ENCODE assay signal across 11 mouse cellular contexts in the genomic region with DNA sequence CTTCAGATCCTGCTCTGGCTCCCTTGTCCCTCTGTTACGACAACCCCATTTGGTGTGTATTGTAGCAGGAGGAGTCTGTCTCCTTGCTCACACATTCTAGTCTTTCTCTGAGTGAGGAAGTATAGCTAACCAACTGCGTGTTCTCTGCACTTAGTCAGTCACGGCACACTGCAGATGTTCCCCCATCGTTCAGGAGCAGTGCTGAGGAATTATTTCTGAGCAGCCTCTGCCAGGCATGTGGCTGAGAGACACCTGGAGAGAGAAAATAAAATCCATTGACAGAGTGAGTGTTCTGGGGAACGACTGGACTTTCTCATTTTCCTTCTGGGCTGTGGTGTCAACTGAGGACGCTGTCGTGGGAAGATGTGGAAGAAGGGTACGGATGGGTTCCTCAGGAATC. TPM values are rescaled to one million over a fixed set of nuclear protein-coding genes. Genes with fewer than 3 reads are reported as not detected.
DNase-seq lines count a peak whose midpoint lies in the region; ATAC-seq lines count a peak whose summit lies in the region.
"Had no signal": no experiment of that assay in that cellular context is flagged by ENCODE, and none has a peak within 500 bp of the region (broad histone marks: within the 10 kb centered on the region; RNA-seq: fewer than 3 reads in every experiment).

No protein-coding gene starts in this region.

- DNase-seq in kidney, adult 11 months: no peak
- peak; percentile 16 for DNase-seq in NIH3T3 (ENCODE audit: low read depth)
- DNase-seq in thymus, postnatal 0 days (ENCODE audit: low spot score): no peak
- no peak for DNase-seq in cerebellum, postnatal 25 days
- no peak for DNase-seq in frontal cortex, postnatal 10 days (ENCODE audit: low spot score in 2 of 2)

- no peaks in the 10 kb centered on the region for H3K27me3 ChIP-seq in kidney, embryonic 15.5 days
- H3K27me3 ChIP-seq in forebrain, embryonic 13.5 days: no peaks in the 10 kb centered on the region
- no peaks in the 10 kb centered on the region for H3K27me3 ChIP-seq in midbrain, embryonic 13.5 days

- peaks cover 24% of the 10 kb centered on the region for H3K4me1 ChIP-seq in kidney, embryonic 15.5 days
- H3K4me1 ChIP-seq in forebrain, embryonic 13.5 days: peaks cover 21% of the 10 kb centered on the region
- peaks cover 36% of the 10 kb centered on the region for H3K4me1 ChIP-seq in midbrain, embryonic 13.5 days (replicated peaks)

- no peak for ATAC-seq in kidney, embryonic 15.5 days (replicated peaks; ENCODE audit: low FRiP score)
- 0 out of 2 replicates have a peak, but pooled peaks have one; percentile 13 for ATAC-seq in forebrain, embryonic 13.5 days
- peak; percentile 9 for ATAC-seq in midbrain, embryonic 13.5 days

- H3K9ac ChIP-seq in kidney, embryonic 15.5 days: no peak overlapping the region
- no peak overlapping the region for H3K9ac ChIP-seq in forebrain, embryonic 13.5 days
- H3K9ac ChIP-seq in midbrain, embryonic 13.5 days (replicated peaks): peak overlapping the region; percentile 42
- H3K9ac ChIP-seq: liver, embryonic 15.5 days had no signal

- H3K4me2 ChIP-seq in kidney, embryonic 15.5 days: peak overlapping the region; percentile 63
- peak overlapping the region; percentile 62 for H3K4me2 ChIP-seq in forebrain, embryonic 13.5 days
- peak overlapping the region; percentile 58 for H3K4me2 ChIP-seq in midbrain, embryonic 13.5 days (replicated peaks)

- no peaks in the 10 kb centered on the region for H3K9me3 ChIP-seq in kidney, embryonic 15.5 days (replicated peaks)
- no peaks in the 10 kb centered on the region for H3K9me3 ChIP-seq in forebrain, embryonic 13.5 days (replicated peaks)
- no peaks in the 10 kb centered on the region for H3K9me3 ChIP-seq in midbrain, embryonic 13.5 days
- H3K9me3 ChIP-seq: liver, embryonic 15.5 days had no signal

- H3K27ac ChIP-seq in kidney, embryonic 15.5 days: no peak overlapping the region
- no peak overlapping the region for H3K27ac ChIP-seq in forebrain, embryonic 13.5 days
- peak overlapping the region; percentile 85 for H3K27ac ChIP-seq in midbrain, embryonic 13.5 days
- H3K27ac ChIP-seq: liver, embryonic 15.5 days had no signal

- H3K4me3 ChIP-seq in kidney, embryonic 15.5 days (replicated peaks): no peak overlapping the region
- no peak overlapping the region for H3K4me3 ChIP-seq in forebrain, embryonic 13.5 days
- H3K4me3 ChIP-seq in midbrain, embryonic 13.5 days (replicated peaks): no peak overlapping the region

- WGBS in kidney, embryonic 15.5 days: 26% methylated on average over 8 of the region's 8 CpGs
- WGBS in forebrain, embryonic 13.5 days: 23% methylated on average over 8 of the region's 8 CpGs
- 27% methylated on average over 8 of the region's 8 CpGs for WGBS in midbrain, embryonic 13.5 days

- no peaks in the 10 kb centered on the region for H3K36me3 ChIP-seq in kidney, embryonic 15.5 days
- no peaks in the 10 kb centered on the region for H3K36me3 ChIP-seq in forebrain, embryonic 13.5 days (ENCODE audit: poor library complexity, severe bottlenecking)
- H3K36me3 ChIP-seq in midbrain, embryonic 13.5 days: no peaks in the 10 kb centered on the region
- H3K36me3 ChIP-seq: liver, embryonic 15.5 days had no signal

RNA-seq across cellular contexts. Expression of a gene that starts 54.5 kb away (rescaled TPM):
- polyA plus RNA-seq in kidney, embryonic 15.5 days (2015; fragmentation: Nextera tagmentation; extraction: Ambion mirVana): not detected in 2 replicates
- not detected in 2 replicates for polyA plus RNA-seq in forebrain, embryonic 13.5 days (2015; fragmentation: Nextera tagmentation; extraction: Ambion mirVana)
- polyA plus RNA-seq in midbrain, embryonic 13.5 days (2015; fragmentation: Nextera tagmentation; extraction: Ambion mirVana): not detected in 2 replicates
- not detected in 2 replicates for polyA plus RNA-seq in thymus, postnatal 0 days (2015; fragmentation: Nextera tagmentation; extraction: Ambion mirVana)
- polyA plus RNA-seq: heart, postnatal 0 days; kidney, embryonic 14.5 days; liver, embryonic 15.5 days had no signal
